Mouse (Mus musculus) hindbrain, embryonic 12.5 days (tissue): ENCODE results near the gene Wwox. TPM values are rescaled to one million over a fixed set of nuclear protein-coding genes. Genes with fewer than 3 reads are reported as not detected.

Experiments
- ATAC-seq: fragments of 200-750 bp; cut with Nextera tagmentation; 2 replicates; pipeline ENCODE4 v1.8.0; 2017; ENCODE audit warnings: moderate TSS enrichment; ENCODE audit not compliant: low FRiP score
- H3K27ac ChIP-seq: fragments of 300-500 bp; sonication (generic); 2 replicates; pipeline ENCODE4 v1.5.1; 2016; ENCODE audit warnings: mild to moderate bottlenecking
- H3K27me3 ChIP-seq: fragments of 300-500 bp; sonication (generic); 2 replicates; pipeline ENCODE4 v1.6.1; 2016; ENCODE audit warnings: mild to moderate bottlenecking
- H3K36me3 ChIP-seq: fragments of 300-500 bp; sonication (generic); 2 replicates; pipeline ENCODE4 v1.6.1; 2016; ENCODE audit warnings: mild to moderate bottlenecking
- H3K4me1 ChIP-seq: fragments of 300-500 bp; sonication (generic); 2 replicates; pipeline ENCODE4 v1.6.1; 2016
- H3K4me2 ChIP-seq: fragments of 300-500 bp; sonication (generic); replicated peaks from 2 replicates; pipeline ENCODE4 v1.6.1; 2016; ENCODE audit warnings: mild to moderate bottlenecking
- H3K4me3 ChIP-seq: fragments of 300-500 bp; sonication (generic); 2 replicates; pipeline ENCODE4 v1.5.1; 2016; ENCODE audit warnings: mild to moderate bottlenecking
- H3K9ac ChIP-seq: fragments of 300-500 bp; sonication (generic); 2 replicates; pipeline ENCODE4 v1.6.1; 2016; ENCODE audit warnings: mild to moderate bottlenecking, moderate library complexity
- H3K9me3 ChIP-seq: fragments of 300-500 bp; sonication (generic); replicated peaks from 2 replicates; pipeline ENCODE4 v1.6.1; 2016; ENCODE audit warnings: mild to moderate bottlenecking
- WGBS: fragments of 180-500 bp; shearing (Covaris S2); methylation state at CpG from one replicate; pipeline ENCODE4 v1.1.7; 2016; 5-methylcytosine and 5-hydroxymethylcytosine counted together
- polyA plus RNA-seq: library from polyadenylated mRNA; unstranded; fragments of >200 nt; fragmentation: Nextera tagmentation; extraction: Ambion mirVana; gene quantifications from 2 replicates; pipeline ENCODE4 v1.2.1, GENCODE M21; 2016

The Wwox gene
- polyA plus RNA-seq, 1 experiment from 2014 or later = 13.8 TPM

- Histone ChIP-seq H3K27me3 (peaks cover 5% of the 10 kb centered on the region), H3K36me3 (no peaks in the 10 kb centered on the region), H3K9ac (no peak overlapping the region), H3K4me1 (peaks cover 12% of the 10 kb centered on the region), H3K4me2 (no peak overlapping the region), H3K4me3 (no peak overlapping the region), H3K9me3 (no peaks in the 10 kb centered on the region), H3K27ac (no peak overlapping the region)
- ATAC-seq = no peak
- 82% methylated on average over 4 of the region's 4 CpGs for WGBS
These were observed 488.5 kb downstream of the Wwox start for GRCm38 (mm10) chr8:114927917-114928316.

GRCm38 (mm10) chr8:114929597-114929996 is 490.1 kb downstream of the Wwox start:
- no peak overlapping the region for H3K4me3 ChIP-seq
- peaks cover 5% of the 10 kb centered on the region for H3K27me3 ChIP-seq
- no peak overlapping the region for H3K27ac ChIP-seq
- 91% methylated on average over 4 of the region's 4 CpGs for WGBS
- H3K36me3 ChIP-seq = no peaks in the 10 kb centered on the region
- ATAC-seq = no peak
- H3K4me1 ChIP-seq = peaks cover 12% of the 10 kb centered on the region
- H3K9me3 ChIP-seq = no peaks in the 10 kb centered on the region
- no peak overlapping the region for H3K4me2 ChIP-seq
- no peak overlapping the region for H3K9ac ChIP-seq

GRCm38 (mm10) chr8:114932071-114932630 is 492.7 kb downstream of the Wwox start:
- Histone ChIP-seq H3K27ac (no peak overlapping the region; the same call in 1 of the 2 replicates), H3K4me1 (peaks cover 17% of the 10 kb centered on the region), H3K27me3 (peaks cover 5% of the 10 kb centered on the region), H3K4me3 (no peak overlapping the region), H3K9ac (no peak overlapping the region), H3K36me3 (no peaks in the 10 kb centered on the region), H3K9me3 (no peaks in the 10 kb centered on the region), H3K4me2 (peak overlapping the region; percentile 37)
- no peak; the same call in 1 of the 2 replicates for ATAC-seq
- 24% methylated on average over 18 of the region's 18 CpGs for WGBS

GRCm38 (mm10) chr8:114933248-114933647 is 493.8 kb downstream of the Wwox start:
- Histone ChIP-seq H3K9ac (no peak overlapping the region), H3K4me1 (peaks cover 13% of the 10 kb centered on the region), H3K27ac (no peak overlapping the region), H3K9me3 (no peaks in the 10 kb centered on the region), H3K4me3 (no peak overlapping the region), H3K36me3 (no peaks in the 10 kb centered on the region), H3K27me3 (peaks cover 5% of the 10 kb centered on the region), H3K4me2 (no peak overlapping the region)
- no peak for ATAC-seq
- 55% methylated on average over 1 of the region's 1 CpGs for WGBS

GRCm38 (mm10) chr8:114936887-114937286 is 497.4 kb downstream of the Wwox start:
- Histone ChIP-seq H3K27me3 (no peaks in the 10 kb centered on the region), H3K27ac (no peak overlapping the region), H3K4me1 (peaks cover 11% of the 10 kb centered on the region), H3K9ac (no peak overlapping the region), H3K4me2 (no peak overlapping the region), H3K9me3 (no peaks in the 10 kb centered on the region), H3K4me3 (no peak overlapping the region), H3K36me3 (no peaks in the 10 kb centered on the region)
- no peak for ATAC-seq
- 27% methylated on average over 10 of the region's 10 CpGs for WGBS

- WGBS = 89% methylated on average over 8 of the region's 8 CpGs
- no peaks in the 10 kb centered on the region for H3K36me3 ChIP-seq
- no peak overlapping the region for H3K9ac ChIP-seq
- no peak overlapping the region for H3K4me3 ChIP-seq
- no peak overlapping the region for H3K27ac ChIP-seq
- H3K4me1 ChIP-seq = peaks cover 4% of the 10 kb centered on the region; the same call in 1 of the 2 replicates
- H3K9me3 ChIP-seq = no peaks in the 10 kb centered on the region
- H3K4me2 ChIP-seq = no peak overlapping the region
- H3K27me3 ChIP-seq = no peaks in the 10 kb centered on the region
- no peak for ATAC-seq
These were observed 499.9 kb downstream of the Wwox start for GRCm38 (mm10) chr8:114939338-114939737.

GRCm38 (mm10) chr8:114941096-114941495 is 501.6 kb downstream of the Wwox start:
- no peak overlapping the region for H3K27ac ChIP-seq

GRCm38 (mm10) chr8:114941644-114942043 is 502.2 kb downstream of the Wwox start:
- H3K27ac ChIP-seq = no peak overlapping the region
- no peak for ATAC-seq
- H3K36me3 ChIP-seq = no peaks in the 10 kb centered on the region
- WGBS = 85% methylated on average over 9 of the region's 9 CpGs
- H3K4me3 ChIP-seq = no peak overlapping the region
- no peaks in the 10 kb centered on the region for H3K27me3 ChIP-seq
- no peak overlapping the region for H3K9ac ChIP-seq
- peaks cover 4% of the 10 kb centered on the region; the same call in 1 of the 2 replicates for H3K4me1 ChIP-seq
- no peaks in the 10 kb centered on the region for H3K9me3 ChIP-seq
- no peak overlapping the region for H3K4me2 ChIP-seq

More at GRCm38 (mm10) chr8:114941096-114941495, 501.6 kb downstream of the Wwox start:
- H3K9me3 ChIP-seq = no peaks in the 10 kb centered on the region
- H3K4me2 ChIP-seq = no peak overlapping the region
- no peak for ATAC-seq
- peaks cover 4% of the 10 kb centered on the region; the same call in 1 of the 2 replicates for H3K4me1 ChIP-seq
- no peaks in the 10 kb centered on the region for H3K36me3 ChIP-seq
- H3K4me3 ChIP-seq = no peak overlapping the region
- no peaks in the 10 kb centered on the region for H3K27me3 ChIP-seq
- H3K9ac ChIP-seq = no peak overlapping the region
- 93% methylated on average over 5 of the region's 5 CpGs for WGBS

GRCm38 (mm10) chr8:114947921-114948320 is 508.5 kb downstream of the Wwox start:
- Histone ChIP-seq H3K9ac (no peak overlapping the region), H3K27me3 (no peaks in the 10 kb centered on the region), H3K9me3 (no peaks in the 10 kb centered on the region), H3K36me3 (no peaks in the 10 kb centered on the region), H3K4me1 (no peaks in the 10 kb centered on the region), H3K27ac (no peak overlapping the region), H3K4me3 (no peak overlapping the region), H3K4me2 (no peak overlapping the region)
- no peak for ATAC-seq
- WGBS = 74% methylated on average over 6 of the region's 6 CpGs

GRCm38 (mm10) chr8:114956377-114957168 is 517.1 kb downstream of the Wwox start:
- ATAC-seq = no peak
- H3K4me2 ChIP-seq = no peak overlapping the region
- WGBS = 78% methylated on average over 8 of the region's 8 CpGs
- no peaks in the 10 kb centered on the region for H3K9me3 ChIP-seq
- H3K4me3 ChIP-seq = no peak overlapping the region
- no peaks in the 10 kb centered on the region for H3K27me3 ChIP-seq
- H3K4me1 ChIP-seq = no peaks in the 10 kb centered on the region; the same call in 1 of the 2 replicates
- no peak overlapping the region for H3K27ac ChIP-seq
- no peaks in the 10 kb centered on the region for H3K36me3 ChIP-seq
- no peak overlapping the region for H3K9ac ChIP-seq

GRCm38 (mm10) chr8:114958437-114959107 is 519.1 kb downstream of the Wwox start:
- H3K27me3 ChIP-seq = no peaks in the 10 kb centered on the region
- WGBS = 71% methylated on average over 16 of the region's 16 CpGs
- no peaks in the 10 kb centered on the region; the same call in 1 of the 2 replicates for H3K4me1 ChIP-seq
- no peak for ATAC-seq
- H3K4me3 ChIP-seq = no peak overlapping the region
- no peak overlapping the region for H3K27ac ChIP-seq
- no peaks in the 10 kb centered on the region for H3K9me3 ChIP-seq
- H3K9ac ChIP-seq = no peak overlapping the region
- H3K36me3 ChIP-seq = no peaks in the 10 kb centered on the region
- no peak overlapping the region for H3K4me2 ChIP-seq

- Histone ChIP-seq H3K4me3 (no peak overlapping the region), H3K9me3 (no peaks in the 10 kb centered on the region), H3K36me3 (no peaks in the 10 kb centered on the region), H3K27me3 (no peaks in the 10 kb centered on the region), H3K4me2 (no peak overlapping the region), H3K27ac (no peak overlapping the region), H3K4me1 (no peaks in the 10 kb centered on the region; the same call in 1 of the 2 replicates), H3K9ac (no peak overlapping the region)
- ATAC-seq = no peak
- WGBS = 89% methylated on average over 11 of the region's 11 CpGs
These were observed 520.0 kb downstream of the Wwox start for GRCm38 (mm10) chr8:114959406-114959805.
